10 mouse cellular contexts compared by ENCODE assay signal in the genomic region with DNA sequence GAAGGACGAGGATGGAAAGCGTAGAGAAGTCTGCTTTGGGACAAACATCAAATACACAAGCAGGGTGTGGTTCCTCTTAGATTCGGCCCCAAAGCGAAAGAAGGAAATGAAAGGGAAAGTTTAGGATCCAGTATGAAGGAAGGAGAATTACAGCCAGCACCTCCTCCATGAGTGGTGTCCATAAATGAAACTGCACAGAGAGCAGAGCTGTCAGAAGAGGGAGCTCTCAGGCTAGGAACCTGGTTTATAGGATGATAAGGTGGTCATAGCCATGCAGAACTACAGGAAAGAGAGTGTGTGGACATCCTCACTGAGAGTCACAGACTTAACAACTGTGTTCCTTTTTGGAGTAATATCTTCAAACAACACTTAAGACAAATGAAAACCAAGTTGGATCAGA. TPM values are rescaled to one million over a fixed set of nuclear protein-coding genes. Genes with fewer than 3 reads are reported as not detected.
DNase-seq lines count a peak whose midpoint lies in the region; ATAC-seq and TF ChIP-seq lines count a peak whose summit lies in the region.
"Had no signal": no experiment of that assay in that cellular context is flagged by ENCODE, and none has a peak within 500 bp of the region (broad histone marks: within the 10 kb centered on the region; RNA-seq: fewer than 3 reads in every experiment).

No protein-coding gene starts in this region.

- 80% methylated on average over 4 of the region's 4 CpGs for WGBS in lung, embryonic 14.5 days
- 66% methylated on average over 4 of the region's 4 CpGs for WGBS in stomach, postnatal 0 days

- no peak overlapping the region for H3K4me3 ChIP-seq in lung, embryonic 14.5 days (ENCODE audit: low read depth, low read length)
- no peak overlapping the region for H3K4me3 ChIP-seq in stomach, postnatal 0 days (ENCODE audit: low read depth, low read length)
- H3K4me3 ChIP-seq: hindbrain, embryonic 15.5 days; neural tube, embryonic 13.5 days had no signal

- H3K9me3 ChIP-seq in lung, embryonic 14.5 days (ENCODE audit: low read depth, low read length), result no peaks in the 10 kb centered on the region
- H3K9me3 ChIP-seq in stomach, postnatal 0 days (ENCODE audit: control insufficient read depth, low read length), result no peaks in the 10 kb centered on the region
- H3K9me3 ChIP-seq: hindbrain, embryonic 15.5 days; neural tube, embryonic 13.5 days had no signal

- H3K4me1 ChIP-seq in lung, embryonic 14.5 days (ENCODE audit: insufficient read depth), result no peaks in the 10 kb centered on the region
- H3K4me1 ChIP-seq in stomach, postnatal 0 days (replicated peaks; ENCODE audit: control insufficient read depth, insufficient read depth), result no peaks in the 10 kb centered on the region
- H3K4me1 ChIP-seq: hindbrain, embryonic 15.5 days had no signal

- H3K27ac ChIP-seq in lung, embryonic 14.5 days (ENCODE audit: low read depth), result no peak overlapping the region
- H3K27ac ChIP-seq in stomach, postnatal 0 days (replicated peaks), result no peak overlapping the region
- H3K27ac ChIP-seq: hindbrain, embryonic 15.5 days; neural tube, embryonic 13.5 days had no signal

- TF ChIP-seq CTCF in lung, embryonic 14.5 days (IDR thresholded peaks at IDR 0.05; ENCODE audit: low read depth), result peak; percentile 77
- peak; percentile 90 for TF ChIP-seq CTCF in stomach, postnatal 0 days (IDR thresholded peaks at IDR 0.05; ENCODE audit: low read depth)

- intact Hi-C loops in heart, postnatal 36 days (cut with DNase I), result loop anchor here (1.0 to 5.0 kb wide), 4 partner anchors 157 to 341 kb away; a partner anchor contains a TSS

- ATAC-seq in lung, embryonic 14.5 days (ENCODE audit: insufficient read depth), result no peak
- ATAC-seq in stomach, postnatal 0 days (ENCODE audit: low FRiP score, low TSS enrichment), result no peak

- peak; percentile 53 to 86 for DNase-seq in frontal cortex, adult 2 months (ENCODE audit: extremely low spot score in 1 of 2, low spot score in 1 of 2)
- no peak for DNase-seq in frontal cortex, postnatal 25 days (ENCODE audit: low spot score in 2 of 2)
- DNase-seq in urinary bladder, postnatal 14 days (ENCODE audit: low spot score), result peak; percentile 55
- no peak for DNase-seq in urinary bladder, adult 2 months (ENCODE audit: low spot score)
- DNase-seq in heart, postnatal 36 days, result peak; percentile 53 to 55
- peak; percentile 79 for DNase-seq in lung, embryonic 14.5 days
- no peak for DNase-seq in stomach, postnatal 0 days (ENCODE audit: low spot score)
- DNase-seq in adrenal gland, postnatal 14 days, result no peak

- peaks cover 6% of the 10 kb centered on the region for H3K36me3 ChIP-seq in lung, embryonic 14.5 days (ENCODE audit: insufficient read depth)
- H3K36me3 ChIP-seq in stomach, postnatal 0 days (ENCODE audit: control insufficient read depth, insufficient read depth, low read length), result no peaks in the 10 kb centered on the region
- H3K36me3 ChIP-seq: hindbrain, embryonic 15.5 days had no signal

- H3K4me2 ChIP-seq in lung, embryonic 14.5 days, result no peak overlapping the region
- H3K4me2 ChIP-seq in stomach, postnatal 0 days (replicated peaks; ENCODE audit: low read depth), result no peak overlapping the region
- H3K4me2 ChIP-seq: hindbrain, embryonic 15.5 days; neural tube, embryonic 13.5 days had no signal

- no peak for TF ChIP-seq EP300 in stomach, postnatal 0 days (optimal IDR thresholded peaks at IDR 0.05)

- no peaks in the 10 kb centered on the region for H3K27me3 ChIP-seq in lung, embryonic 14.5 days (ENCODE audit: insufficient read depth, low read length)
- H3K27me3 ChIP-seq in stomach, postnatal 0 days (ENCODE audit: control insufficient read depth, insufficient read depth, low read length), result no peaks in the 10 kb centered on the region
- H3K27me3 ChIP-seq: hindbrain, embryonic 15.5 days; neural tube, embryonic 13.5 days had no signal

- H3K9ac ChIP-seq in lung, embryonic 14.5 days, result no peak overlapping the region
- no peak overlapping the region for H3K9ac ChIP-seq in stomach, postnatal 0 days (ENCODE audit: low read length)
- H3K9ac ChIP-seq: hindbrain, embryonic 15.5 days; neural tube, embryonic 13.5 days had no signal

RNA-seq across cellular contexts. Expression of a gene that starts 18.0 kb away (rescaled TPM):
- 9.2 and 10.3 TPM in 2 replicates for polyA plus RNA-seq in frontal cortex, adult 2 months (2012; rRNA removed)
- 12.1 and 12.7 TPM in 2 replicates for polyA plus RNA-seq in urinary bladder, adult 2 months (2012; rRNA removed)
- total RNA-seq in heart, postnatal 36 days (2021), result 10 to 100 TPM; 25.1 to 25.4 TPM
- 21.1 and 21.4 TPM in 2 replicates for polyA plus RNA-seq in lung, embryonic 14.5 days (2014; fragmentation: Nextera tagmentation; extraction: Ambion mirVana)
- 8.1 and 8.2 TPM in 2 replicates for polyA plus RNA-seq in stomach, postnatal 0 days (2015; fragmentation: Nextera tagmentation; extraction: Ambion mirVana)
- total RNA-seq in adrenal gland, postnatal 14 days (2021), result 17.7 and 22.3 TPM in 2 replicates

RNA-seq across cellular contexts. Expression of a gene that starts 18.0 kb away (rescaled TPM):
- polyA plus RNA-seq in frontal cortex, adult 2 months (2012; rRNA removed), result 7.8 and 9.4 TPM in 2 replicates
- 8.6 and 9.5 TPM in 2 replicates for polyA plus RNA-seq in urinary bladder, adult 2 months (2012; rRNA removed)
- total RNA-seq in heart, postnatal 36 days (2021), result 10 to 100 TPM in 1 of 2 experiments, 1 to 10 TPM in 1; 8.5 to 10.7 TPM
- 17.7 and 20.2 TPM in 2 replicates for polyA plus RNA-seq in lung, embryonic 14.5 days (2014; fragmentation: Nextera tagmentation; extraction: Ambion mirVana)
- 9.5 and 10.7 TPM in 2 replicates for polyA plus RNA-seq in stomach, postnatal 0 days (2015; fragmentation: Nextera tagmentation; extraction: Ambion mirVana)
- 11.4 and 17.5 TPM in 2 replicates for total RNA-seq in adrenal gland, postnatal 14 days (2021)

Comparison
In these comparisons a context has a peak if more than half of its experiments do, and no peak if none do; other contexts are left out.
1. DNase-seq: peak in frontal cortex, adult 2 months (2 of 2), urinary bladder, postnatal 14 days (single experiment), heart, postnatal 36 days (2 of 2) and lung, embryonic 14.5 days (single experiment); none in frontal cortex, postnatal 25 days (0 of 2), urinary bladder, adult 2 months (single experiment), stomach, postnatal 0 days (single experiment) and adrenal gland, postnatal 14 days (single experiment).